Mouse (Mus musculus) lung, postnatal 25 days (tissue): Measurements from ENCODE around the gene Hsh2d.
A peak's percentile ranks its signal among the peaks of the same experiment; 100 is the strongest.

Experiments
- DNase-seq: peaks from one replicate; pipeline ENCODE4 v3.0.0; 2022; ENCODE audit warnings: low spot score

The Hsh2d gene

GRCm38 (mm10) chr8:72189417-72190214, at the start of gene Hsh2d:
Gene Hsh2d, plus strand, starts transcription at chr8:72189638.
- DNase-seq, result peak; percentile 67

- no peak for DNase-seq
These were observed 46.1 kb upstream of the Hsh2d start for GRCm38 (mm10) chr8:72143256-72143824.

GRCm38 (mm10) chr8:72144345-72144975, 45.0 kb upstream of the Hsh2d start:
- no peak for DNase-seq

GRCm38 (mm10) chr8:72145511-72145910, 43.9 kb upstream of the Hsh2d start:
- no peak for DNase-seq

- peak; percentile 78 for DNase-seq
These were observed 43.4 kb upstream of the Hsh2d start for GRCm38 (mm10) chr8:72146056-72146455.

- DNase-seq, result no peak
These were observed 42.9 kb upstream of the Hsh2d start for GRCm38 (mm10) chr8:72146556-72146955.

- no peak for DNase-seq
These were observed 42.2 kb upstream of the Hsh2d start for GRCm38 (mm10) chr8:72147266-72147665.

- no peak for DNase-seq
These were observed 40.4 kb upstream of the Hsh2d start for GRCm38 (mm10) chr8:72149056-72149455.

GRCm38 (mm10) chr8:72151418-72152078, 37.9 kb upstream of the Hsh2d start:
- no peak for DNase-seq

GRCm38 (mm10) chr8:72153382-72153781, 36.1 kb upstream of the Hsh2d start:
- no peak for DNase-seq

GRCm38 (mm10) chr8:72158096-72158495, 31.3 kb upstream of the Hsh2d start:
- no peak for DNase-seq

- no peak for DNase-seq
These were observed 30.7 kb upstream of the Hsh2d start for GRCm38 (mm10) chr8:72158726-72159125.

GRCm38 (mm10) chr8:72160007-72160406, 29.4 kb upstream of the Hsh2d start:
- DNase-seq, result no peak

- DNase-seq, result peak; percentile 100
These were observed 28.4 kb upstream of the Hsh2d start, which contains the start of gene Rab8a for GRCm38 (mm10) chr8:72160707-72161697. Gene Rab8a, plus strand, starts transcription at chr8:72161200.

GRCm38 (mm10) chr8:72162821-72163220, 26.6 kb upstream of the Hsh2d start:
- no peak for DNase-seq

- peak; percentile 77 for DNase-seq
These were observed 20.3 kb upstream of the Hsh2d start for GRCm38 (mm10) chr8:72169098-72169668.

- no peak for DNase-seq
These were observed 19.7 kb upstream of the Hsh2d start for GRCm38 (mm10) chr8:72169681-72170249.

GRCm38 (mm10) chr8:72177346-72177925, 12.0 kb upstream of the Hsh2d start:
- DNase-seq, result peak; percentile 75

GRCm38 (mm10) chr8:72183554-72184202, 5.8 kb upstream of the Hsh2d start:
- peak; percentile 15 for DNase-seq
